Comparison of ENCODE assay signal across 26 mouse cellular contexts in the genomic region with DNA sequence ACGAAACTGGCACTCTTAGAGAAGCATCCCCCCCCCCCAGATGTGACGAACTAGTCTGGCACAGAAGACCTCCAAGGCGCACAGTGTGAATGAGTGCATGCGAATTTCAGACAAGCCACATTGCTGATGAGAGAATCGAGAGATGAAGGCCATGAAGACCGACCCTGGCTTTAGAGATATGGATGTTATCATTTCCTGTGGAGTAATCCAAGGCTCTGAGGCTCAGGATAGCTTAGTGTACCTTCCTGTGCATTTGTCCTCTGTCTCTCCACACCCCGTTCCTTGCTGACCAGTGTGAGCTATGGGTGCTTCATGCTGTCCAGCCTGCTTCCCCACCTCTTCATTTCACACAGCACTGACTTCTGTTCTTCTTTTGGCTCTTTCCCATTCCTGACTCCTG. TPM values are rescaled to one million over a fixed set of nuclear protein-coding genes. Genes with fewer than 3 reads are reported as not detected.
A peak's percentile ranks its signal among the peaks of the same experiment; 100 is the strongest.
DNase-seq lines count a peak whose midpoint lies in the region; ATAC-seq and TF ChIP-seq lines count a peak whose summit lies in the region.
"Had no signal": no experiment of that assay in that cellular context is flagged by ENCODE, and none has a peak within 500 bp of the region (broad histone marks: within the 10 kb centered on the region; RNA-seq: fewer than 3 reads in every experiment).

No protein-coding gene starts in this region.

- H3K4me2 ChIP-seq in heart, postnatal 0 days (ENCODE audit: low read depth, low read length): peak overlapping the region; percentile 29; the same call in 1 of the 2 replicates
- H3K4me2 ChIP-seq in liver, embryonic 15.5 days: peak overlapping the region; percentile 75
- H3K4me2 ChIP-seq: hindbrain, embryonic 13.5 days had no signal

- H3K36me3 ChIP-seq in heart, embryonic 10.5 days: peaks cover 81% of the 10 kb centered on the region
- H3K36me3 ChIP-seq in heart, postnatal 0 days (replicated peaks; ENCODE audit: control insufficient read depth, insufficient read depth, low read length): peaks cover 81% of the 10 kb centered on the region
- H3K36me3 ChIP-seq in G1E (replicated peaks): peaks cover 31% of the 10 kb centered on the region
- peaks cover 40% of the 10 kb centered on the region for H3K36me3 ChIP-seq in liver, embryonic 15.5 days (replicated peaks)
- H3K36me3 ChIP-seq: hindbrain, embryonic 13.5 days; midbrain, embryonic 10.5 days had no signal

- H3K9me3 ChIP-seq in heart, embryonic 10.5 days: no peaks in the 10 kb centered on the region
- H3K9me3 ChIP-seq in heart, postnatal 0 days (replicated peaks; ENCODE audit: control insufficient read depth, low read length): no peaks in the 10 kb centered on the region
- no peaks in the 10 kb centered on the region for H3K9me3 ChIP-seq in G1E (replicated peaks)
- H3K9me3 ChIP-seq in liver, embryonic 15.5 days (replicated peaks): no peaks in the 10 kb centered on the region
- H3K9me3 ChIP-seq: hindbrain, embryonic 13.5 days; midbrain, embryonic 10.5 days had no signal

- H3K4me3 ChIP-seq in heart, embryonic 10.5 days: no peak overlapping the region
- no peak overlapping the region for H3K4me3 ChIP-seq in heart, postnatal 0 days (ENCODE audit: low read depth, low read length)
- H3K4me3 ChIP-seq in G1E (ENCODE audit: low read depth, low read length): peak overlapping the region; percentile 59; the same call in 1 of the 2 replicates
- H3K4me3 ChIP-seq in liver, embryonic 15.5 days (replicated peaks): peak overlapping the region; percentile 68
- H3K4me3 ChIP-seq: hindbrain, embryonic 13.5 days; midbrain, embryonic 10.5 days had no signal

- no peaks in the 10 kb centered on the region for H3K27me3 ChIP-seq in heart, embryonic 10.5 days (ENCODE audit: insufficient read depth, poor library complexity, severe bottlenecking)
- H3K27me3 ChIP-seq in heart, postnatal 0 days (ENCODE audit: control insufficient read depth, insufficient read depth, low read length): no peaks in the 10 kb centered on the region
- no peaks in the 10 kb centered on the region for H3K27me3 ChIP-seq in G1E (ENCODE audit: insufficient read depth, low read length)
- H3K27me3 ChIP-seq in liver, embryonic 15.5 days: no peaks in the 10 kb centered on the region
- H3K27me3 ChIP-seq: hindbrain, embryonic 13.5 days had no signal

- intact Hi-C loops in heart, postnatal 25 days (cut with DNase I): loop anchor here (5.0 kb wide), 1 partner anchor 77 kb away; a partner anchor contains a TSS
- intact Hi-C loops in left cerebral cortex, postnatal 14 days (cut with DNase I): loop anchor here (10.0 kb wide), 1 partner anchor 110 kb away; no protein-coding TSS in a partner anchor

- WGBS in heart, embryonic 10.5 days: 49% methylated on average over 7 of the region's 7 CpGs
- 42% methylated on average over 7 of the region's 7 CpGs for WGBS in heart, postnatal 0 days
- WGBS in liver, embryonic 15.5 days (ENCODE audit: insufficient replicate concordance): 19% methylated on average over 7 of the region's 7 CpGs

- peak overlapping the region; percentile 17; the same call in 1 of the 2 replicates for H3K27ac ChIP-seq in heart, embryonic 10.5 days
- peak overlapping the region; percentile 31; the same call in 1 of the 2 replicates for H3K27ac ChIP-seq in heart, postnatal 0 days (ENCODE audit: low read depth)
- peak overlapping the region; percentile 69 for H3K27ac ChIP-seq in liver, embryonic 15.5 days (replicated peaks)

- peaks cover 65% of the 10 kb centered on the region for H3K4me1 ChIP-seq in heart, embryonic 10.5 days
- peaks cover 29% of the 10 kb centered on the region for H3K4me1 ChIP-seq in heart, postnatal 0 days (ENCODE audit: control insufficient read depth, insufficient read depth)
- H3K4me1 ChIP-seq in G1E (ENCODE audit: insufficient read depth, low read depth, low read length): peaks cover 89% of the 10 kb centered on the region
- H3K4me1 ChIP-seq in liver, embryonic 15.5 days (replicated peaks): peaks cover 81% of the 10 kb centered on the region

- peak overlapping the region; percentile 29; the same call in 1 of the 2 replicates for H3K9ac ChIP-seq in heart, postnatal 0 days (replicated peaks; ENCODE audit: low read depth, low read length)
- peak overlapping the region; percentile 61 for H3K9ac ChIP-seq in liver, embryonic 15.5 days

- DNase-seq in heart, embryonic 10.5 days (ENCODE audit: low spot score): peak; percentile 75
- DNase-seq in heart, postnatal 25 days (ENCODE audit: low spot score): no peak
- peak; percentile 4 for DNase-seq in heart, postnatal 0 days (ENCODE audit: low spot score)
- no peak for DNase-seq in heart, adult 9 months (ENCODE audit: low spot score in 2 of 2)
- DNase-seq in G1E (ENCODE audit: low spot score): no peak
- DNase-seq in left cerebral cortex, postnatal 14 days (ENCODE audit: low spot score in 2 of 2): no peak
- DNase-seq: adrenal gland, adult 2 months; B cell, adult 2 months; cerebellum, adult 8-10 months; gastrocnemius, postnatal 36 days; kidney, adult 8-10 months; kidney, postnatal 14 days; left cerebral cortex, postnatal 4 days; lung, adult 2 months; right cerebral cortex, postnatal 14 days; thymus, adult 2 months had no signal

- no peak for ATAC-seq in heart, postnatal 0 days (ENCODE audit: insufficient read depth, low read depth)
- no peak for ATAC-seq in G1E (ENCODE audit: extremely low read depth, insufficient number of reproducible peaks, low FRiP score, poor library complexity, severe bottlenecking)
- ATAC-seq in liver, embryonic 15.5 days (ENCODE audit: insufficient read depth): no peak
- ATAC-seq: forebrain, embryonic 14.5 days had no signal

- TF ChIP-seq EP300 in heart, postnatal 0 days (IDR thresholded peaks at IDR 0.05; ENCODE audit: low read depth): no peak

- no peak for TF ChIP-seq CTCF in heart, postnatal 0 days (IDR thresholded peaks at IDR 0.05; ENCODE audit: low read depth)
- TF ChIP-seq CTCF in G1E (IDR thresholded peaks at IDR 0.05; ENCODE audit: low read depth, low read length): no peak

RNA-seq across cellular contexts. Expression of a gene that starts 13.2 kb away (rescaled TPM):
- polyA plus RNA-seq in heart, embryonic 10.5 days (2016; fragmentation: Nextera tagmentation; extraction: Ambion mirVana): 230 and 378 TPM in 2 replicates
- 100 to 1,000 TPM; 481 to 520 TPM for total RNA-seq in heart, postnatal 25 days (2021)
- total RNA-seq in heart, postnatal 0 days (2014; rRNA removed; ENCODE audit: low replicate concordance): 982 and 1,104 TPM in 2 replicates
- polyA plus RNA-seq in heart, postnatal 0 days (2015; fragmentation: Nextera tagmentation; extraction: Ambion mirVana): 564 and 675 TPM in 2 replicates
- 22.7 and 25.7 TPM in 2 replicates for total RNA-seq in G1E (2014; fragmentation: Nextera tagmentation)
- 2.8 and 4.3 TPM in 2 replicates for total RNA-seq in G1E (2017)
- polyA plus RNA-seq in G1E (2012): 5.0 and 5.4 TPM in 2 replicates
- 22.8 and 23.6 TPM in 2 replicates for polyA plus RNA-seq in liver, embryonic 15.5 days (2015; fragmentation: Nextera tagmentation; extraction: Ambion mirVana)
- under 1 TPM; 0.64 to 0.89 TPM for total RNA-seq in left cerebral cortex, postnatal 14 days (2021)

RNA-seq across cellular contexts. Expression of a gene that starts 28.3 kb away (rescaled TPM):
- polyA plus RNA-seq in heart, embryonic 10.5 days (2016; fragmentation: Nextera tagmentation; extraction: Ambion mirVana): 1.3 and 4.6 TPM in 2 replicates
- not detected for total RNA-seq in heart, postnatal 25 days (2021)
- total RNA-seq in heart, postnatal 0 days (2014; rRNA removed; ENCODE audit: low replicate concordance): not detected in 2 replicates
- polyA plus RNA-seq in heart, postnatal 0 days (2015; fragmentation: Nextera tagmentation; extraction: Ambion mirVana): 5.1 and 6.2 TPM in 2 replicates
- 4.7 TPM in 1 of 2 replicates, not detected in the other for total RNA-seq in G1E (2014; fragmentation: Nextera tagmentation)
- not detected in 2 replicates for total RNA-seq in G1E (2017)
- polyA plus RNA-seq in G1E (2012): 1,146 and 1,190 TPM in 2 replicates
- not detected in 2 replicates for polyA plus RNA-seq in liver, embryonic 15.5 days (2015; fragmentation: Nextera tagmentation; extraction: Ambion mirVana)
- total RNA-seq in left cerebral cortex, postnatal 14 days (2021): not detected
- total RNA-seq: gastrocnemius, postnatal 36 days; left cerebral cortex, adult 18-20 months; left cerebral cortex, postnatal 4 days; midbrain, postnatal 0 days; neutrophil, adult 5-6 weeks had no signal
- polyA plus RNA-seq: adrenal gland, adult 2 months; forebrain, embryonic 14.5 days; hindbrain, embryonic 13.5 days; lung, adult 2 months; midbrain, embryonic 10.5 days; midbrain, postnatal 0 days; spleen, adult 2 months; thymus, adult 2 months had no signal

RNA-seq across cellular contexts. Expression of a gene that starts 28.4 kb away (rescaled TPM):
- polyA plus RNA-seq in heart, embryonic 10.5 days (2016; fragmentation: Nextera tagmentation; extraction: Ambion mirVana): 287 and 339 TPM in 2 replicates
- total RNA-seq in heart, postnatal 25 days (2021): 100 to 1,000 TPM; 261 to 277 TPM
- total RNA-seq in heart, postnatal 0 days (2014; rRNA removed; ENCODE audit: low replicate concordance): 84.7 and 177 TPM in 2 replicates
- polyA plus RNA-seq in heart, postnatal 0 days (2015; fragmentation: Nextera tagmentation; extraction: Ambion mirVana): 579 and 627 TPM in 2 replicates
- total RNA-seq in G1E (2014; fragmentation: Nextera tagmentation) (210 and 232 TPM in 2 replicates), G1E (2017) (836 and 871 TPM in 2 replicates)
- 163 and 234 TPM in 2 replicates for polyA plus RNA-seq in G1E (2012)
- polyA plus RNA-seq in liver, embryonic 15.5 days (2015; fragmentation: Nextera tagmentation; extraction: Ambion mirVana): 202 and 255 TPM in 2 replicates
- total RNA-seq in left cerebral cortex, postnatal 14 days (2021): 10 to 100 TPM; 88.0 to 89.4 TPM

RNA-seq across cellular contexts. Expression of a gene that starts 33.2 kb away (rescaled TPM):
- polyA plus RNA-seq in heart, embryonic 10.5 days (2016; fragmentation: Nextera tagmentation; extraction: Ambion mirVana): 0.06 and 0.12 TPM in 2 replicates
- total RNA-seq in heart, postnatal 25 days (2021): not detected
- not detected in 2 replicates for total RNA-seq in heart, postnatal 0 days (2014; rRNA removed; ENCODE audit: low replicate concordance)
- 0.10 and 0.15 TPM in 2 replicates for polyA plus RNA-seq in heart, postnatal 0 days (2015; fragmentation: Nextera tagmentation; extraction: Ambion mirVana)
- not detected in 2 replicates for total RNA-seq in G1E (2014; fragmentation: Nextera tagmentation)
- 0.11 TPM in 1 of 2 replicates, not detected in the other for total RNA-seq in G1E (2017)
- not detected in 2 replicates for polyA plus RNA-seq in G1E (2012)
- polyA plus RNA-seq in liver, embryonic 15.5 days (2015; fragmentation: Nextera tagmentation; extraction: Ambion mirVana): 0.03 and 0.05 TPM in 2 replicates
- 1 to 10 TPM; 1.1 to 1.2 TPM for total RNA-seq in left cerebral cortex, postnatal 14 days (2021)
- total RNA-seq: gastrocnemius, postnatal 36 days; neutrophil, adult 5-6 weeks had no signal
- polyA plus RNA-seq: adrenal gland, adult 2 months; intestine, embryonic 14.5 days had no signal

RNA-seq across cellular contexts. Expression of a gene that starts 57.8 kb away (rescaled TPM):
- 0.19 and 0.37 TPM in 2 replicates for polyA plus RNA-seq in heart, embryonic 10.5 days (2016; fragmentation: Nextera tagmentation; extraction: Ambion mirVana)
- 1 to 10 TPM; 6.5 to 8.4 TPM for total RNA-seq in heart, postnatal 25 days (2021)
- 13.4 and 14.5 TPM in 2 replicates for total RNA-seq in heart, postnatal 0 days (2014; rRNA removed; ENCODE audit: low replicate concordance)
- polyA plus RNA-seq in heart, postnatal 0 days (2015; fragmentation: Nextera tagmentation; extraction: Ambion mirVana): 4.6 and 4.9 TPM in 2 replicates
- total RNA-seq in G1E (2014; fragmentation: Nextera tagmentation) (1.7 TPM in 1 of 2 replicates, not detected in the other), G1E (2017) (0.16 TPM in 1 of 2 replicates, not detected in the other)
- not detected in 2 replicates for polyA plus RNA-seq in G1E (2012)
- polyA plus RNA-seq in liver, embryonic 15.5 days (2015; fragmentation: Nextera tagmentation; extraction: Ambion mirVana): 27.2 and 30.5 TPM in 2 replicates
- total RNA-seq in left cerebral cortex, postnatal 14 days (2021): 1 to 10 TPM in 1 of 2 experiments, under 1 TPM in 1; 0.57 to 1.3 TPM
- polyA plus RNA-seq: embryonic facial prominence, embryonic 11.5 days had no signal

Comparison
In these comparisons a context has a peak if more than half of its experiments do, and no peak if none do; other contexts are left out.
1. DNase-seq: peak in heart, embryonic 10.5 days (single experiment) and heart, postnatal 0 days (single experiment); none in heart, postnatal 25 days (single experiment), heart, adult 9 months (0 of 2), G1E (single experiment) and left cerebral cortex, postnatal 14 days (0 of 2).
2. H3K27ac ChIP-seq: peak in every context shown above with its lines; median percentile 69 in liver, embryonic 15.5 days; 31 in heart, postnatal 0 days; 17 in heart, embryonic 10.5 days.
3. H3K4me3 ChIP-seq: peak in G1E (single experiment) and liver, embryonic 15.5 days (single experiment); none in heart, embryonic 10.5 days (single experiment) and heart, postnatal 0 days (single experiment).
4. RNA of a gene that starts 13.2 kb away (total RNA-seq): 982 to 1,104 TPM in heart, postnatal 0 days and 481 to 520 TPM in heart, postnatal 25 days; 2.8 to 25.7 TPM in G1E and 0.64 to 0.89 TPM in left cerebral cortex, postnatal 14 days; every median in the first group is over 10 times any median in the second.